ENCODE assay signal across 14 mouse cellular contexts in the genomic region with DNA sequence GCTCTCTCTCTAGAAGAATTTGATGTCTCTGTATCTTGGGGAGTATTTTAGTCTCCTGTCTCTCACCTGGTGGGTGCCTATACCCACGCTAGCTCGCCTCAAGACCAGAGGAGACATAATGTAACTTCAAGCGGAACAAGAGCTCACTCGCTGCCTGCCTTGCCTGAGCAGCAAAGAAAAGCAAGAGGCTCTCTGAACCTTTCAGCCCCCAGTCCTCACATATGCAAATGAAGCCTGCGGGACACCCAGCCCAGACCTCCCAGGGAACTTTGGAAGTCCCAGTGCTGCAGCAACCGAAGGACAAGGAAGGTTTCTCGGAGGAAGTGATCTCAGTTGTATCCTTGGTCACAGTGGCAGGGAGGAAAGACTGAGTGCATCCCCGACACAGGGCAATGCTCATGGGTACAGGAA. TPM values are rescaled to one million over a fixed set of nuclear protein-coding genes. Genes with fewer than 3 reads are reported as not detected.
DNase-seq lines count a peak whose midpoint lies in the region; ATAC-seq and TF ChIP-seq lines count a peak whose summit lies in the region.
"Had no signal": no experiment of that assay in that cellular context is flagged by ENCODE, and none has a peak within 500 bp of the region (broad histone marks: within the 10 kb centered on the region; RNA-seq: fewer than 3 reads in every experiment).

No protein-coding gene starts in this region.

- no peak for TF ChIP-seq POLR2A in thymus, adult 2 months (IDR thresholded peaks at IDR 0.05; ENCODE audit: control insufficient read depth, extremely low read depth, insufficient read depth, low read length, poor library complexity)

- H3K4me2 ChIP-seq in heart, embryonic 13.5 days = no peak overlapping the region
- H3K4me2 ChIP-seq in neural tube, embryonic 11.5 days (ENCODE audit: low read depth) = no peak overlapping the region
- no peak overlapping the region for H3K4me2 ChIP-seq in neural tube, embryonic 15.5 days
- H3K4me2 ChIP-seq: heart, embryonic 11.5 days; lung, embryonic 14.5 days had no signal

- no peak overlapping the region for H3K4me3 ChIP-seq in heart, embryonic 13.5 days
- no peak overlapping the region for H3K4me3 ChIP-seq in neural tube, embryonic 11.5 days (ENCODE audit: low read depth, low read length)
- H3K4me3 ChIP-seq in neural tube, embryonic 15.5 days (replicated peaks) = no peak overlapping the region
- H3K4me3 ChIP-seq in embryonic facial prominence, embryonic 10.5 days = peak overlapping the region; percentile 21; the same call in 1 of the 2 replicates
- H3K4me3 ChIP-seq in thymus, adult 2 months (ENCODE audit: control insufficient read depth, insufficient read depth, low read length) = no peak overlapping the region
- H3K4me3 ChIP-seq: layer of hippocampus, adult 2 months had no signal

- ATAC-seq in heart, embryonic 13.5 days (ENCODE audit: extremely low read depth, insufficient number of reproducible peaks, low FRiP score, low TSS enrichment) = no peak
- no peak for ATAC-seq in neural tube, embryonic 11.5 days (ENCODE audit: insufficient read depth, low FRiP score, low TSS enrichment)
- ATAC-seq in neural tube, embryonic 15.5 days (ENCODE audit: low FRiP score) = no peak

- H3K4me1 ChIP-seq in heart, embryonic 13.5 days = peaks cover 56% of the 10 kb centered on the region
- H3K4me1 ChIP-seq in neural tube, embryonic 11.5 days (ENCODE audit: control insufficient read depth, insufficient read depth, low read length) = peaks cover 19% of the 10 kb centered on the region
- peaks cover 43% of the 10 kb centered on the region for H3K4me1 ChIP-seq in neural tube, embryonic 15.5 days
- peaks cover 62% of the 10 kb centered on the region for H3K4me1 ChIP-seq in embryonic facial prominence, embryonic 10.5 days
- H3K4me1 ChIP-seq in thymus, adult 2 months (replicated peaks; ENCODE audit: control insufficient read depth, insufficient read depth, low read length) = no peaks in the 10 kb centered on the region

- H3K27me3 ChIP-seq in heart, embryonic 13.5 days (replicated peaks) = 0 out of 2 replicates have a peak, but pooled peaks cover 4% of the 10 kb centered on the region
- no peaks in the 10 kb centered on the region for H3K27me3 ChIP-seq in neural tube, embryonic 11.5 days (ENCODE audit: control insufficient read depth, insufficient read depth, low read length)
- no peaks in the 10 kb centered on the region for H3K27me3 ChIP-seq in neural tube, embryonic 15.5 days (replicated peaks)
- peaks cover 59% of the 10 kb centered on the region for H3K27me3 ChIP-seq in embryonic facial prominence, embryonic 10.5 days (replicated peaks; ENCODE audit: low read depth, poor library complexity, severe bottlenecking)
- H3K27me3 ChIP-seq in thymus, adult 2 months (ENCODE audit: control insufficient read depth, insufficient read depth, low read length) = no peaks in the 10 kb centered on the region

- TF ChIP-seq CTCF in thymus, adult 2 months (IDR thresholded peaks at IDR 0.05; ENCODE audit: borderline replicate concordance, control insufficient read depth, extremely low read depth, insufficient read depth, low read length, poor library complexity) = no peak

- H3K9ac ChIP-seq in heart, embryonic 13.5 days = peak overlapping the region; percentile 37; the same call in 1 of the 2 replicates
- peak overlapping the region; percentile 32; the same call in 1 of the 2 replicates for H3K9ac ChIP-seq in neural tube, embryonic 11.5 days (ENCODE audit: low read length)
- H3K9ac ChIP-seq in neural tube, embryonic 15.5 days (replicated peaks) = no peak overlapping the region
- H3K9ac ChIP-seq: lung, embryonic 14.5 days had no signal

- no peaks in the 10 kb centered on the region for H3K9me3 ChIP-seq in heart, embryonic 13.5 days
- no peaks in the 10 kb centered on the region for H3K9me3 ChIP-seq in neural tube, embryonic 11.5 days (ENCODE audit: control insufficient read depth, low read length)
- no peaks in the 10 kb centered on the region for H3K9me3 ChIP-seq in neural tube, embryonic 15.5 days (replicated peaks)
- H3K9me3 ChIP-seq in embryonic facial prominence, embryonic 10.5 days = no peaks in the 10 kb centered on the region

- H3K27ac ChIP-seq in heart, embryonic 13.5 days (replicated peaks) = no peak overlapping the region
- no peak overlapping the region for H3K27ac ChIP-seq in neural tube, embryonic 11.5 days (ENCODE audit: low read depth, low read length)
- no peak overlapping the region for H3K27ac ChIP-seq in neural tube, embryonic 15.5 days (replicated peaks)
- peak overlapping the region; percentile 63 for H3K27ac ChIP-seq in embryonic facial prominence, embryonic 10.5 days (replicated peaks)
- H3K27ac ChIP-seq in thymus, adult 2 months (ENCODE audit: control insufficient read depth, insufficient read depth, low read length) = no peak overlapping the region
- H3K27ac ChIP-seq: layer of hippocampus, adult 2 months had no signal

- intact Hi-C loops in heart, postnatal 14 days (cut with DNase I) = no loop called here

- 33% methylated on average over 8 of the region's 8 CpGs for WGBS in heart, embryonic 13.5 days
- WGBS in neural tube, embryonic 11.5 days = 6% methylated on average over 8 of the region's 8 CpGs
- 7% methylated on average over 8 of the region's 8 CpGs for WGBS in neural tube, embryonic 15.5 days
- 5% methylated on average over 8 of the region's 8 CpGs for WGBS in embryonic facial prominence, embryonic 10.5 days
- WGBS in thymus, adult 2 months = 45% methylated on average over 8 of the region's 8 CpGs

- DNase-seq in heart, postnatal 14 days = no peak
- no peak for DNase-seq in neural tube, embryonic 11.5 days (ENCODE audit: low spot score)
- no peak for DNase-seq in embryonic facial prominence, embryonic 10.5 days (ENCODE audit: low spot score)
- peak; percentile 65 for DNase-seq in telencephalon, adult 2 months (ENCODE audit: low read depth, low spot score)
- no peak for DNase-seq in thymus, adult 2 months
- DNase-seq in right cerebral cortex, adult 18-20 months = no peak
- DNase-seq: cerebellum, postnatal 36 days; left cerebral cortex, postnatal 4 days; lung, embryonic 14.5 days; thymus, postnatal 4 days had no signal

- H3K36me3 ChIP-seq in heart, embryonic 13.5 days = no peaks in the 10 kb centered on the region
- no peaks in the 10 kb centered on the region for H3K36me3 ChIP-seq in neural tube, embryonic 11.5 days (ENCODE audit: control insufficient read depth, insufficient read depth, low read length)
- no peaks in the 10 kb centered on the region for H3K36me3 ChIP-seq in neural tube, embryonic 15.5 days
- no peaks in the 10 kb centered on the region for H3K36me3 ChIP-seq in embryonic facial prominence, embryonic 10.5 days (replicated peaks)
- H3K36me3 ChIP-seq in thymus, adult 2 months (ENCODE audit: control insufficient read depth, insufficient read depth, low read length) = no peaks in the 10 kb centered on the region

RNA-seq across cellular contexts. Expression of gene Zbtb34, which starts 8.4 kb away (rescaled TPM):
- 3.5 TPM in 2 replicates for polyA plus RNA-seq in heart, embryonic 13.5 days (2015; fragmentation: Nextera tagmentation; extraction: Ambion mirVana)
- 10 to 100 TPM; 16.1 to 16.4 TPM for total RNA-seq in heart, postnatal 14 days (2021)
- 8.8 and 9.2 TPM in 2 replicates for polyA plus RNA-seq in neural tube, embryonic 11.5 days (2014; fragmentation: Nextera tagmentation; extraction: Ambion mirVana)
- 6.8 and 7.0 TPM in 2 replicates for polyA plus RNA-seq in neural tube, embryonic 15.5 days (2015; fragmentation: Nextera tagmentation; extraction: Ambion mirVana)
- polyA plus RNA-seq in embryonic facial prominence, embryonic 10.5 days (2016; fragmentation: Nextera tagmentation; extraction: Ambion mirVana) = 7.4 and 7.5 TPM in 2 replicates
- polyA plus RNA-seq in thymus, adult 2 months (2012; rRNA removed) = 22.0 and 27.6 TPM in 2 replicates

RNA-seq across cellular contexts. Expression of gene Zbtb43, which starts 28.9 kb away (rescaled TPM):
- 10.3 and 10.5 TPM in 2 replicates for polyA plus RNA-seq in heart, embryonic 13.5 days (2015; fragmentation: Nextera tagmentation; extraction: Ambion mirVana)
- 10 to 100 TPM; 22.6 to 23.7 TPM for total RNA-seq in heart, postnatal 14 days (2021)
- polyA plus RNA-seq in neural tube, embryonic 11.5 days (2014; fragmentation: Nextera tagmentation; extraction: Ambion mirVana) = 21.7 and 22.5 TPM in 2 replicates
- 20.4 and 21.9 TPM in 2 replicates for polyA plus RNA-seq in neural tube, embryonic 15.5 days (2015; fragmentation: Nextera tagmentation; extraction: Ambion mirVana)
- polyA plus RNA-seq in embryonic facial prominence, embryonic 10.5 days (2016; fragmentation: Nextera tagmentation; extraction: Ambion mirVana) = 20.8 and 23.9 TPM in 2 replicates
- 14.9 and 16.7 TPM in 2 replicates for polyA plus RNA-seq in thymus, adult 2 months (2012; rRNA removed)
